Mouse (Mus musculus): ENCODE measurements around the gene Elmo1. TPM values are rescaled to one million over a fixed set of nuclear protein-coding genes. Genes with fewer than 3 reads are reported as not detected.

Elmo1 gene
- total RNA-seq, 2 experiments from 2014 or later = 23.6 to 27.7 TPM

DNA sequence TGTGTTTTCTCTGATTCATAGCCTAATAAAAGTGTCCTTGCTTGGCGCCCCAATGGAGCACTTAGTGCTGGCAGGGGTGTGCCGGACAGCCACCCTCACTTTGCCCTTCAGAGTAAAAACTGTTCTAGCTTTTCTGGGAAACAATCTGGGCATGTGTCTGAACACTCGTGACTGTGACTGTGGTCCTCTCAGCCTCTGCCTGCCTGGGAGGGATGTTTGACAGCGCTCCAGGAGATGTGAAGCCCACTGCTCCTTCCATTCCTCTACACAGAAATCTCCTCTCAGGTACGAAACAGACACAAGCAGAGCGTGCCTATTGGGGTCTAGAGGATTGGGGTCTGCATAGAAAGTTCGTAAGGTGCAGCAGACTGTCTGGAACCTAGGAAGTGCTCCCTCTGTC lies 28.5 kb downstream of the Elmo1 start:
- no peak for DNase-seq (ENCODE audit: low spot score in 2 of 2)

DNA sequence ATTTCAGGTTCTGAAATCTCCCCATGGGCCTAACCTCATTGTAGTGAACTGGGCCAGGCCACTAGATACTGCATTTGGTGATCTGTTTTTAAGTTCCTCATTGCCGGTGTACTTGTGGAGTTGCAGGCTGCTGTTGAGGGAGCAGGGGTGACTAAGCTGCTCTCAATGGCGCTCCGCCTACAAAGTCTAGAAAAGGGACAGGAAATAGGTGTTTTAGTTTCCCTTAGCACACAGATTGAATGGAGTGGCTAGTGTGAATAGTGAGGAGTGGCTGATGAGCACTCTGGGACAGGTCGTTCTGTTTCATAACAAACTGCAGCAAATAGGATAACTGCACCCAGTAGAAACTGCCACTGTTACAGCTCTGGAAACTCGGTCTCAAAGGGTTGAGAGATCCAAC lies 30.3 kb downstream of the Elmo1 start:
- DNase-seq (ENCODE audit: low spot score in 2 of 2) = no peak

DNA sequence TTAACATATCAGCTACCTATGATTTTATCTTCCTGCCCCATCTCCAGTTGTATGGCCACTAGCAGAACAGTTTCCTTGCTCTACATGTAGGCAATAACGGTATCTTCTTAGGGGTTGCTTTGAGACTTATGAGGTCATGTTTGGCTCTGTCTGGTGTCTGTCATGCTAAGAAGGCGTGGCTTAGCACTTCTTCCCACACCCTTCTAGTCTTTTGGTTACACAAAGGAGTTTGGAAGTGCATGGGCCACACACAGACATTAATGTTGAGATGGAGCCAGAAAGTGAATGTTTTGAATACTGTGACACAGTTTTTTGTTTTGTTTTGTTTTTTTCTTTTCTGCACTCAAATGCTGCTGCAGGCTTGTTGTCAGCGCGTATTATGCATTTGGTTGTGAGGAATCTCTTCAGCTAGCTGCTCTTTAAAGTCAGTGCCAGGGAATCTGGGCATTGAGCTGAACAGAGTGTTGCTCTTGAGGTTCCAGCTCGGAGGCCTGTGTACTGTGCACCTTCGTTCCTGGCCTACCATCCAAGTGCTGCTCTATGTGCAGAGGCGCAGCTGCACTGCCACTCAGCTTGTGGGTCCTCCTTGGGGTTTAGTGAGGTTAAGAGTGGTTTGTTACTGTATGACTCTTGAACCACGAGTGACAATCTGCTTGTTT lies 31.1 kb downstream of the Elmo1 start:
- DNase-seq (ENCODE audit: low spot score in 2 of 2) = no peak

DNA sequence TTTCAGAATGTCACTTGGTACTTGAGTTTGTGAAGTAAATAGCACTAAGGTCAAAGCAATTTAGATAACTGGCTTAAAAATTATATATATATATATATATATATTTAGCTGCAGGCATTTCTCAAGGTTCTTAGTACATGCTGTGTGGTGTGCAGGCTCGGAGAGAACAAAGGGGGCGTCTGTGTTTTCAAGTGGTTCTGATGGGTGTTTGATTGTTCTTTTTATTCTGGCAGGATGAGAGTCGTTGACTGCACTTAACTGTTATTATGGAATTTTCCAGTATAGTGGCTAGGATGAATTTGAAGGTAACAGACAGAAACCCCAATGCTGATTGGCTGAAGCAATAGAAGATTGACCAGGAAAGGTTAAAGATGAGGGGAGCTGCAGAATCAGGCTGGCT lies 33.6 kb downstream of the Elmo1 start:
- DNase-seq (ENCODE audit: low spot score in 2 of 2) = no peak

DNA sequence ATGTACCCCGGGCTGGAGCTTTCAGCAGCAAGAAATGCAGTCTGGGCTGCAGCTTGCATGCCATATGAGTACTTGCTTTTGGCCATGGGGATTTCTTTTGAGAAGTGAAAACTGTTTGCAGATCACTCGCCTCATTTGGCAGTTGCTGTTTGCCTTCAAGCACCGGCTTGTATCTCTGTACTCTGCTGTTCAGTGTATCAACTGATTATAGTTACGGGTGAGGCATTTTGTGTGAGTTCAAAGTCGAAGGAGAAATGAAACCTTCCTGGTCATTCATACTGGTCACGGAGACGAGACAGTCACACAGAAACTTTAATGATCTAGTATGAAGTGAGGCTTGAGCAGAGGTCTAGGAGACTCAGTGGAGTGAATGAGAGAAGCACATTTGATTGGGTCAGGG lies 34.6 kb downstream of the Elmo1 start:
- no peak for DNase-seq (ENCODE audit: low spot score in 2 of 2)

DNA sequence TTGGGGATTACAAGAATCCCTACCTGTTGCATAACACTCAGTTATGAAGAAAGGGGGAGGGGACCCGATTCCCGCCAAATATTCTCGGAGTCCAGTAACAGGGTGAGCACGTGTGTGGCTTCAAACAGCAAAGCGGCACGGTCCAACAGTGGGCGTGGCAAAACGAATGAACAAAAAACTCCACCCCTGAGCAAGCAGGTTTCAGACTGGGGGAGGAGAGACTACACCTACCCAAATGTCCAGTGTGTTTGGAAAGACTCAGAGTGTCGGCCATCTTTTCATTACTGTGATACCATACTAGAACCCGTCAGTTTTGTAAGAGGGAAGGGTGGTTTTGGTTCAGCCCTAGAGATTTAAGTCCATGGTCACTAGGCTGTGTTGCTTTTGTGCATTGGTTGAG lies 35.4 kb downstream of the Elmo1 start:
- DNase-seq (ENCODE audit: low spot score in 2 of 2) = no peak

DNA sequence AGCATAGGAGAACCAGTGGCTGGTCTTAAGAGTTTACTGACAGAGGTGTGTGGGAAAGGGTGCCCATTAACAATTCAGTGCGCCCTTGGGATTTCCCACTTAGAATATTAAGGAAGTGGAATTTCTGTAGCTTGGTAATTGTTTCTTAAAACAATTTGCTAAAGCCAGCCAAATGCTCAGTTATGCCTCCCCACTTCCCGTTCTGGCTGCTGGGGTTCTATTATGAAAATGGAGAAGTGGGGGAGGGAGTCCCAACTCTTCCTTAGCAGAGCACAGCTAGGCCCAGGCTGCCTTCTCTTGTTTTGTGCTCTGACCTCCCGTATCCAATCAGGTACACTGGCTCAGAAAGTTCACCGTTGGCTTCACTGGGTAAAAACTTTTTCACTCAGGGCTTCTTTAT lies 37.2 kb downstream of the Elmo1 start:
- DNase-seq (ENCODE audit: low spot score in 2 of 2) = no peak

DNA sequence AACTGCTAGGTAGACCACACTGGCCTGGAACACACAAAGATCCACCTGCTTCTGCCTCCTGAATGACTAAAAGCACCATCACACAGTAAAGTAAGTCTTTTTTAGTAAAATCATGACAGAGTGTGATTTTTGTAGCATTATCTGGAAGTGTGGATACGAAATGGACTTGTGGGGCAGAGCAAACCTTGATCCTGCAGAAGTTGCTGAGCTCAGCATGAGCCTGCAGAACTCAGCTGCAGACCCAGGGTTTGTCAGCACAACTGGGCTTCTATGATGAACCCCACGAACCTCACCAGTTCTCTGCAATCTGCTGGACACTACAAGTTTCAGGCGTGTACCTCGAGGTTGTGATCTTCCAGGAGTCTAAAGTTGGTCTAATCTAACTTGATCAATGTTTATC lies 37.7 kb downstream of the Elmo1 start:
- DNase-seq (ENCODE audit: low spot score in 2 of 2) = no peak

DNA sequence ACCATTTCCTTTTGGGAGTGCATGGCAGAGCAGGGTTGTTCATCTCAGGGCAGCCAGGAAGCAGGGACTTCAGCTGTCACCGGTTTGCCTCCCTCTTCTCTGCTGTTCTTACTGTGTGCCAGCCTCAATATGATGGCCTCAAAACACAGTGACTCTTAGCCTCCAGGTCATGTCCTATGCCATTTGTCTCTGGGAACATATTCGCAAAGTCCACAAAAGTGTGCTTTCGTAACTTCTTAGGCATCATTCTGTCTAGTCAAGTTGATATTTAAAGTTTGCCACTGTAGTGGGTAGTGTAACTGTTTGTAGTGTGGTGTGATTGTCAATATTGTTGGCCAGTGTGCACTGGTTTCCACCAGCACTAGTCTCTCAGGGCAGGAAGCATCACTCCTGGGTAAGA lies 40.3 kb downstream of the Elmo1 start:
- no peak for DNase-seq (ENCODE audit: low spot score in 2 of 2)

DNA sequence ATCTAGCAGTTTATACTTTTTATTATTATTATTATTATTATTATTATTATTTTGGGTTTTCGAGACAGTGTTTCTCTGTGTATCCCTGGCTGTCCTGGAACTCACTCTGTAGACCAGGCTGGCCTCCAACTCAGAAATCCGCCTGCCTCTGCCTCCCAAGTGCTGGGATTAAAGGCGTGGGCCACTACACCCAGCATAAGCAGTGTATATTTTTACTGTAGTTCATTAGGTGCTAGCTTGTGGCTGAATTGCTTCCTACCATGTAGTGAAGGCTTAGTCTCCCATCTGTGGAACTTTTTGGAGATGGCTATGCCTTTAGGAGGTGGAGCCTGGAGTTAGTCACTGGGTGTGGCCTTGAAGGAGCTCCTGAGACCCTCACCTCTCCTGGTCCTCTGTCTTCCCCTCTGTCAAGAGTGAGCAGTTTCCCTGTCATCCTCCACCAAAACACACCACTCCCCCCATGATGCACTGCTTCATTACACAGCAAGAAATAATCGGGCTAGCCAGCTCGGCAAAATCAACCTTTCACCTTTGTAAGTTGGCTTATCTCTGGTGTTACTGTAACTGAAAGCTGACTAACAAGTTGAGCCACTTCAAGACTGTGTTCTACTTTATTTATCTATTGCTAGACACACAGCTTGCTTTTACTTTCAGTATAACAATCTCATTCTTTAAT lies 41.1 kb downstream of the Elmo1 start:
- DNase-seq (ENCODE audit: low spot score in 2 of 2) = no peak

DNA sequence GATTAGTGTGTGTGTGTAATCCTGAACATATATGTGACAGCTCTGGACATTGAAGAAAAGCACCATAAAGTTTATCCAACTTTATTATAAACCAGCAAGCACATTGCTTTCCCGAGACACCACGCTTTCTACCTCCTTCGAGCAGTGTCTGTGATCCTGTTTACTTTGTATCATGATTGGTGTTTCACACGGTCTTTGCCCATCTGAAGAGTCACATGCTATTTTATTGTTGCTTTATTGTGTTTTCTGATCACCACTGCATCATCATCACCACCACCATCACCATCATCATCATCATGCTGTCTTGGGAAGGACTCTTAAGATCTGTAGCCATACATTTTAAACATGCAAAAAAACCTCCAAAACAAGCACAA lies 41.6 kb downstream of the Elmo1 start:
- no peak for DNase-seq (ENCODE audit: low spot score in 2 of 2)

DNA sequence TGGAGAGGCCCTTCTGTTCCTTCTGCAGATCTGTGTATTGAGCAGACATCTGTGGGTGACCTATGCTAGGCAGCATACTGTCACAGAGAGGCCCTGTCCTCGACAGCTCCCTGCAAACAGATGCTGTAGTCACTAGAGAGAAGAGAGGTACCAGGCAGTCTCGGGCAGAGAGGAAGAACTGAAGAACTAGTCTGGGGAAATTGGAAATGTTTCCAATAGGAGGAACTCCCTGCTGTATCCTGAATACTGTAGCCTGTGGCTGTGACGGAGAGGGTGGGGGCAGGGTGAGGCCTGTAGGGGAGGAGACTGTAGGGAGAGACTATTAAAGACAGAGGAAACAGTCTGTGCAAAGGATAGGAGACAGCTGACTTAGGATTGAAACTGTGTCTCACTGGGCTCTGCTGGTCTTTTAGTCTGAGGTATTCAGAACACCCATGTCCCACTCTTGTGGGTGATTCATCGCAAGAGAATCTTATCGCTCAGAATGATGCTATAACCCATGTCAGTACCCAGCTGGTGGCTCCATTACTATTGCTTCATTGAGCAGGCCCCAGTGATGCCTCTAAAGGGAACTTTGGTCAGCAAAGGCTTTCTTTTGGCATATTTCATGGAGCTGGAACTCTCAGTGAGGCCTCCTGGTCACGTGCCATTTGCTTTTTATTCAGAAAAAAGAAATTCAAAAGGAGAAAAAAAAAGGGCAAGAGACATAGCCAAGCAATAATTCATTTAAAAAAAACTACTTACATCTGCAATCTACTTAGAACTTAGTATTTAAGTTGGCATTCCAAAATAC lies 43.4 kb downstream of the Elmo1 start:
- peak in 1 of 2 experiments; percentile 38 for DNase-seq (ENCODE audit: low spot score in 2 of 2)

DNA sequence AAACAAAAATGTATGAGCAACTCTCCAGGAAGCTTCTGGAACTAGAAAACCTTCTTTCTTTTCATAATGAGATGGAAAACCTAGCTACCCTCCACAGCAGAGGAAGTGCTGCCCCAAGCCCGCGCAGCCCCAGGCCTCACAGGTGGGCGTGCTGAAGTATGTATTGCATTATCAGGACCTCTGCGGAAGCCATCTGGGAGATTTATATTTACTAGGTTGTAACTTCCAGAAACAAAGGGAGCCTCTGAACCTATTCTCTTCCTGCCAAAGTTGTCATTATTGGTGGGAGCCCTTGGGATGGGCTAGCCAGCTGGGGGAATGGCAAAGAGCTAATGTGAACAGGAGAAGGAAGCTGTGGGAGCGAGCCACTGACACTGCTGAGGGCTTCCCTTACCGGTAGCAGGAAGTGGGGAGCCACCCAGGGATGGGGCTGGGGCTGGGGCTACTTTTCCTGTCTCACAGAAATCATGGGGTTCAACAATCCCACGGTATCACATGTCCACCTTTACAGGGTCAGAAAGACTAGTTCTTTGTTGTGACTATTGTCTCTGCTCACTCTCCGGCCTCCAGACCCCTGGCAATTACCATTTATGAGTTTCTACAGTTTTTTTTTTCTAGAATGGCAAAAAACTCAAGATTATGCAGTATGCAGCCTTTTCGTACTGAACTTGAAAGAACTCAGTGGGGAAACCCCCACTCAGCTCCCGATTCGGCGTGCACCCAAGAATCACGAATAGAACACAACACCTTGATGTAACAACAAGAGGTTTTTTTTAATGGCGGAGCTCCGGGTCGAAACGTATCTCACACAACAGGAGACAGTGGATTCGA lies 44.2 kb downstream of the Elmo1 start:
- DNase-seq (ENCODE audit: low spot score in 2 of 2) = no peak

DNA sequence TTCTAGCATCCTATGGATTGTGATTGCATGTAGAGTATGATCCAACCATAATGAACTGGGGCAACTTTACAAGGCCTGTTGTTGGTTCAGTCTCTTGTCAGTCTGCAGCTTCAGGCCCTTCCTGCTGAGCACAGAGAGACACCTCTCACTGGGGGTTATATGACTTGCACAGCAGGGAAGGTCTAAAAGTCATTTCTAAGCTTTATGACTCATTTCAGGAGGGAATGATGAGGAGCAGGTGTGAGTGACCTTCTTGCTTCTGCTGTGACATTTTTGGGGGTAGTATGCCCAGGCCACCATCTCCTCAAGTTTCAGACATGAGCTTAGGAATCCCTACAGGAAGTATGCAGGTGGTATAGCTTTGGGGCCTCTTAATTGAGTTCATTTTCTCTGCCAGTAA lies 46.4 kb downstream of the Elmo1 start:
- DNase-seq (ENCODE audit: low spot score in 2 of 2) = no peak

DNA sequence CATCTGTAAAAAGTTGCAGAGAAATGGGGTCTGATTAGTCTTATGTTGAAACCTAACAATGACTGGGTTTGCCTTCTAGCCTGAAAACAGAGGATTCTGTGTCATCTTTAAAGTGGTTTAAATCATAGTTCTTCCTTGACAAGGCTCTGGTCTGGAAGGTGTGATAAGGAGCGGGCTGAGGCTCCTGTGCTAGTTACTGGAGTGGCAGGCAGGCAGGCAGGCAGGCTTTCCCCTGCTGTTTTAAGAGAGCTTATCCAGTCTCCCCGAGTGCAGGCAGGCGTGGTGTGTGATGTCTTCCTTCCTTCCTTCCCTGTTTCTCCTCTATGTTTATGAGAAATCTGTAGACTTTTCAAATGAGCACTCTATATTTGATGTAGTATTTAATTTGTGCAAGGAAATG lies 48.1 kb downstream of the Elmo1 start:
- no peak for DNase-seq (ENCODE audit: low spot score in 2 of 2)

DNA sequence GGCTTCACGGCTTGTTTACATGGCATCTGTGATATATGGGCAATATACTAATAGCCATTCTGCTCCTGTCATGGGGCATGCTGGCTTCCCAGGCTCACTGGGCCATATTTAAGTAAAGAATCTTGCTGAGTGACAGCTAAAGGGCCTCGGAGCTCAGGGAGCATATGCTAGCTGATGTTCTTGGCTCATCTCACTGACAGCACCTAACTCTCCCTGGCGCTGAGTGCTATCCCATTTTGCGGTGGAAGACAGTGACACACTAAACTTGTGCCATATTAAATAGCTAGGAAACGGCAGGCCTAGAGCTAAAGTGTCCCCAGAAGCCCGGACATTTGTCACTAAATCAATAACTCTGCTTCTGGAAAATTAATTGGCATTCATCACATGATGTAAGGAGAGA lies 48.7 kb downstream of the Elmo1 start:
- no peak for DNase-seq (ENCODE audit: low spot score in 2 of 2)

DNA sequence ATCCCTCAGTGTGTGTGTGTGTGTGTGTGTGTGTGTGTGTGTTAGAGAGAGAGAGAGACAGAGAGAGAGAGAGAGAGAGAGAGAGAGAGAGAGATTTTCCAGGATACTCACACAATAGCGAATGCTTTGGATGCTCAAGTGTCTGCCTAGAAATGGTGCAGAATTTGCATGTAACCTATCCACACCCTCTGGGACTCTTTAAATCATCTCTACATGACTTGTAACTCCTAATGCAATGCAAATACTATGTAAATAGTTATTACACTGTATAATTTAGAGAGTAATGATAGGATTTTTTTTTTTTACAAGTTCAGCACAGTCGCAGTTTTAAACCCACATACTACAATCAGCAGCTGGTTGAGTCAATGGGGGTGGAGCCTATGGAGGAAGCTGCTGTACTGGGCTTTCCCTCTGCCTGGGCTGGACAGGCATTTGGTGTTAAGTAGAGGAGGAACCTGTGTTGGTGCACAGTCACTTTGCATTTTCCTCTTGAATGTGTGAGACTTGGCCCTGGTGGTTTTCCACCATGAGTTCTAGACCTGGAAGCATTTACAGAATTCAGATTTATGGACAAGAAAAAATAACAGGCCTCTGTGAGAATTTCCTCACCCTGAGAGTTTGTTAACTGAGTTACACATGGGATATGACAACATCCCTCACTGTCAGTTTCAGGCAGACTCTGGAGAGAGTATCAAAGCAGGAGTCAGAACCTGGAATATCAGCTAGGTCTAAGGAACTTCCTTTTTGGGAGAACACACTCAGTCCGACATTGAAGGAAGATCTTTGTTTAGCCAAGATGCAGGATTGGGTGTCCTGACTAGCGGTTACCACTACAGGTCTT lies 49.6 kb downstream of the Elmo1 start:
- DNase-seq (ENCODE audit: low spot score in 2 of 2) = no peak

DNA sequence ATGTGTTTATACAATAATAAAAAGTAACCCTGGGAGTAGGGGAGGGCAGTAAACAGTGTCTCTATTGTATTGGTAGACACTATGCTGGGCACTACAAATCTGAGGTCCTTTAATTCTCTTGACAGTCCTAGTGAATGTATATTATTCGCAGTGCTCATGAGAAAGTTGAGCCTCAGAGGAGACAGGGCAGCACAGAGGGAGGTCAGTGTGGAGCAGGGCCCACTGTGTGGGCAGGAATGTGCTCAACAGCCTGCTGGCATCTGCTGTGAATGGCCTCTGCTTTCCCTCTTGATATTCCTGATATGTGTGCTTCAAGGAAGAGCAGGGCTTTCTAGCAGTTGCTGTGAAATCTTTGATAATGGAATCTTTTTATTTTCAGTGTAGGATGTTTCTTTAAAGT lies 52.2 kb downstream of the Elmo1 start:
- no peak for DNase-seq (ENCODE audit: low spot score in 2 of 2)

DNA sequence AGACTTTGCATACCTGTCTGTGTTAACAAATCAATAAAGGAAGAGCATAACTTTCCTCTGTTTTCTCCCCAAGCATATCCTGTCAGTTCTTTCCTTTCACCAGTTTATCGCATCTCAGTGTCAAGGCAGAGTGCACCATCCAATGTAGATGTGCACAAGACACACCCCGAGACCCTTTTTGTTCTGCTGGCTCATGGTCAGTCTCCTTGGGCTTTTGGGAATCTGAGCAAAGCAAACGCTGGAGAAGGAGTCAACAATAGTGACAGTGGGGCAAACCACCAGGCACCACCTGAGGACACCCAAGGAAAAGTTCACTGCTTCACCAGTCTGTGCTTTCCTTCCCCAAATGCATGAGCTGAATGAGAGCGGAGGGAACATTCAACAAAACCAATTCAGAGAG lies 56.5 kb downstream of the Elmo1 start:
- no peak for DNase-seq (ENCODE audit: low spot score in 2 of 2)

DNA sequence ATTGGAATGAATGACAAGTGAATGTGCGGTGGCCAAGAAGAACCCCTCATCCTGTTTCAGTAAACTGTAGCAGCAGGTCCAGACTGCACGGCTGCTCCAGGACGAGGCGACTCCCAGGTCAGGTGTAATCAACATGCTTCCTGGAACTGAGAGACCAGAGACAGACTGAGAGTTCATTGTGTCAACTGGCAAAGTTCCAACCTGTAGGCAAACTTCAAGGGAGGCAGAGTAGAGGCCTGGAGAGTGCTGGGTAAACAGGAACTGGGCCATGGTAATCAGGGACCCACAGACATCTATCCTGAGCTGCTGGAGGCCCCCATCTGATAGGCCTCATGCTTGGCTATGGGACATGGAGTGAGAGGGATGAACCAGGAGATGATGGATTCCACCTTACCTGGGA lies 57.3 kb downstream of the Elmo1 start:
- no peak for DNase-seq (ENCODE audit: low spot score in 2 of 2)

Measured in gastrocnemius, postnatal 4 days (tissue).